Mouse (Mus musculus) liver, adult 2 months (tissue): ENCODE results near the gene Ttc16.

Source experiments
- CTCF ChIP-seq: fragments of 200-500 bp; IDR thresholded peaks from 2 replicates; pipeline ENCODE4 v1.5.1; 2011; ENCODE audit warnings: low read depth, low read length, control low read depth
- POLR2A ChIP-seq: fragments of 200-500 bp; IDR thresholded peaks from 2 replicates; pipeline ENCODE4 v1.6.1; 2011; ENCODE audit warnings: low read length, control low read depth; ENCODE audit not compliant: insufficient read depth; ENCODE audit errors: extremely low read depth

DNA sequence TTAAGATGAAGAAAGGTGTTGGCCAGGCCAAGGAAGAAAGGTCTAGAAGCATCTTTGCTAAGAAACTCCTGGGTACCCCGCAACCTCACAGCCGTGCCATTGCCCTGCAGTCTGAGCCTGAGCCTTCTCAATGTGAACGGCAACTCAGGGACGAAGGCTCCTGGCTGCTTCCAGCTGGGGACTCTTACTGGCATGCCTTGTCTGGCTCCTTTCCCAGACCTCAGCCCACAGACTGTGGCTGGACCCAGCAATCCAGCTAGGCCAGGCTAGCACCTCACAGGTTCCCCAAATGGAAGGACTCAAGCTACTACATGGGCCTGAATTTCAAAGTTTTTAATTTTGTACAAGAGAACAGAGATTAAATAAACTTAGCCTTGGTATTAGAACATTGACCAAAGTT, 13.6 kb downstream of the Ttc16 start:
- TF ChIP-seq CTCF (no peak), POLR2A (no peak)
